ENCODE assay signal across 10 mouse cellular contexts in genomic region chr8:109970323-109970722, GRCm38 (mm10). TPM values are rescaled to one million over a fixed set of nuclear protein-coding genes. Genes with fewer than 3 reads are reported as not detected.
DNase-seq lines count a peak whose midpoint lies in the region; ATAC-seq and TF ChIP-seq lines count a peak whose summit lies in the region.
"Had no signal": no experiment of that assay in that cellular context is flagged by ENCODE, and none has a peak within 500 bp of the region (broad histone marks: within the 10 kb centered on the region; RNA-seq: fewer than 3 reads in every experiment).

No protein-coding gene starts in this region.

- H3K4me3 ChIP-seq in left cerebral cortex, adult 2 months = no peak overlapping the region
- H3K4me3 ChIP-seq in midbrain, embryonic 15.5 days = no peak overlapping the region
- H3K4me3 ChIP-seq in heart, embryonic 11.5 days (ENCODE audit: low read depth, low read length) = no peak overlapping the region
- H3K4me3 ChIP-seq: megakaryocyte, embryonic 14.5 days had no signal

- intact Hi-C loops in left cerebral cortex, adult 2 months (cut with DNase I) = loop anchor here (1.0 kb wide), 1 partner anchor 101 kb away; no protein-coding TSS in a partner anchor
- intact Hi-C loops in left cerebral cortex, postnatal 4 days (cut with DNase I) = loop anchor here (2.0 kb wide), 1 partner anchor 100 kb away; no protein-coding TSS in a partner anchor

- H3K27ac ChIP-seq in left cerebral cortex, adult 2 months = no peak overlapping the region
- H3K27ac ChIP-seq in midbrain, embryonic 15.5 days = no peak overlapping the region
- no peak overlapping the region for H3K27ac ChIP-seq in heart, embryonic 11.5 days (ENCODE audit: low read depth, low read length)

- H3K27me3 ChIP-seq in midbrain, embryonic 15.5 days (replicated peaks) = peaks cover 3% of the 10 kb centered on the region; the same call in 1 of the 2 replicates
- H3K27me3 ChIP-seq in heart, embryonic 11.5 days (ENCODE audit: control insufficient read depth, insufficient read depth, low read length) = peaks cover 22% of the 10 kb centered on the region

- 6% methylated on average over 9 of the region's 9 CpGs for WGBS in midbrain, embryonic 15.5 days
- WGBS in heart, embryonic 11.5 days (ENCODE audit: insufficient replicate concordance) = 10% methylated on average over 9 of the region's 9 CpGs

- TF ChIP-seq CTCF in left cerebral cortex, adult 2 months (IDR thresholded peaks at IDR 0.05) = peak; percentile 82

- ATAC-seq in CD4-positive, CD25-positive, alpha-beta regulatory T cell, adult 4 months = no peak
- ATAC-seq in midbrain, embryonic 15.5 days (replicated peaks) = 0 out of 2 replicates have a peak, but pooled peaks have one; percentile 9
- no peak for ATAC-seq in heart, embryonic 11.5 days (replicated peaks; ENCODE audit: insufficient number of reproducible peaks, low FRiP score, low TSS enrichment)

- DNase-seq in CD4-positive, CD25-positive, alpha-beta regulatory T cell, adult 2 months (ENCODE audit: low read depth, low spot score) = peak; percentile 49
- DNase-seq in left cerebral cortex, adult 2 months (ENCODE audit: extremely low spot score in 1 of 2, low spot score in 2 of 2) = no peak
- DNase-seq in left cerebral cortex, postnatal 4 days = no peak
- DNase-seq in brain, adult 2 months (ENCODE audit: low read depth, low spot score) = peak; percentile 82
- DNase-seq in adrenal gland, adult 2 months = no peak
- DNase-seq: gastrocnemius, postnatal 25 days had no signal

- H3K36me3 ChIP-seq in midbrain, embryonic 15.5 days (replicated peaks) = no peaks in the 10 kb centered on the region
- no peaks in the 10 kb centered on the region for H3K36me3 ChIP-seq in heart, embryonic 11.5 days (ENCODE audit: control insufficient read depth, insufficient read depth, low read length)

- H3K9ac ChIP-seq in midbrain, embryonic 15.5 days = no peak overlapping the region
- no peak overlapping the region for H3K9ac ChIP-seq in heart, embryonic 11.5 days (ENCODE audit: low read depth, low read length)

- no peaks in the 10 kb centered on the region for H3K4me1 ChIP-seq in midbrain, embryonic 15.5 days
- H3K4me1 ChIP-seq in heart, embryonic 11.5 days (ENCODE audit: control insufficient read depth, insufficient read depth, low read length) = no peaks in the 10 kb centered on the region

- H3K4me2 ChIP-seq in midbrain, embryonic 15.5 days = no peak overlapping the region
- no peak overlapping the region for H3K4me2 ChIP-seq in heart, embryonic 11.5 days

- H3K9me3 ChIP-seq in midbrain, embryonic 15.5 days = no peaks in the 10 kb centered on the region
- H3K9me3 ChIP-seq in heart, embryonic 11.5 days (replicated peaks; ENCODE audit: control insufficient read depth, low read length) = no peaks in the 10 kb centered on the region
- H3K9me3 ChIP-seq: megakaryocyte, embryonic 14.5 days had no signal

RNA-seq across cellular contexts. Expression of gene Marveld3, which starts 8.3 kb away (rescaled TPM):
- polyA plus RNA-seq in CD4-positive, CD25-positive, alpha-beta regulatory T cell, adult 4 months (2017; shearing (Covaris generic)) = not detected
- total RNA-seq in left cerebral cortex, adult 2 months (2021) = under 1 TPM; 0.23 to 0.81 TPM
- under 1 TPM; 0.18 to 0.24 TPM for total RNA-seq in left cerebral cortex, postnatal 4 days (2021)
- polyA plus RNA-seq in midbrain, embryonic 15.5 days (2015; fragmentation: Nextera tagmentation; extraction: Ambion mirVana) = 2.1 and 2.8 TPM in 2 replicates
- total RNA-seq in adrenal gland, adult 2 months (2021) = under 1 TPM in 1 of 2 experiments, not detected in 1; 0.28 TPM
- polyA plus RNA-seq in adrenal gland, adult 2 months (2012; rRNA removed) = not detected in 2 replicates
- polyA plus RNA-seq in heart, embryonic 11.5 days (2014; fragmentation: Nextera tagmentation; extraction: Ambion mirVana) = not detected in 2 replicates
- total RNA-seq: gastrocnemius, postnatal 25 days had no signal

RNA-seq across cellular contexts. Expression of gene Tat, which starts 19.9 kb away (rescaled TPM):
- not detected for polyA plus RNA-seq in CD4-positive, CD25-positive, alpha-beta regulatory T cell, adult 4 months (2017; shearing (Covaris generic))
- total RNA-seq in left cerebral cortex, adult 2 months (2021) = not detected
- not detected for total RNA-seq in left cerebral cortex, postnatal 4 days (2021)
- not detected in 2 replicates for polyA plus RNA-seq in midbrain, embryonic 15.5 days (2015; fragmentation: Nextera tagmentation; extraction: Ambion mirVana)
- 1 to 10 TPM in 1 of 2 experiments, under 1 TPM in 1; 0.24 to 5.9 TPM for total RNA-seq in adrenal gland, adult 2 months (2021)
- 0.56 TPM in 1 of 2 replicates, not detected in the other for polyA plus RNA-seq in adrenal gland, adult 2 months (2012; rRNA removed)
- polyA plus RNA-seq in heart, embryonic 11.5 days (2014; fragmentation: Nextera tagmentation; extraction: Ambion mirVana) = not detected in 2 replicates
- total RNA-seq: gastrocnemius, postnatal 25 days had no signal

Comparison
In these comparisons a context has a peak if more than half of its experiments do, and no peak if none do; other contexts are left out.
1. DNase-seq: peak in CD4-positive, CD25-positive, alpha-beta regulatory T cell, adult 2 months (single experiment) and brain, adult 2 months (single experiment); none in left cerebral cortex, adult 2 months (0 of 2), left cerebral cortex, postnatal 4 days (single experiment) and adrenal gland, adult 2 months (single experiment).